Mouse (Mus musculus) heart, postnatal 10 days (tissue): ENCODE measurements around the gene Pitpnc1. TPM values are rescaled to one million over a fixed set of nuclear protein-coding genes. Genes with fewer than 3 reads are reported as not detected.

Source experiments
- DNase-seq, 2 experiments: peaks; one replicate each; pipeline ENCODE4 v3.0.0; 2021
- intact Hi-C: fragments of 180-260 bp; cut with DNase I; formaldehyde crosslinking; loops from one replicate; pipeline ENCODE4 v1.15.1; 2025
- total RNA-seq, 2 experiments: library from RNA; stranded (reverse); gene quantifications; 2 replicates each; pipeline ENCODE4 v1.2.3; 2021

The Pitpnc1 gene
- total RNA-seq, 2 experiments from 2014 or later, result 75.6 to 78.1 TPM

DNA sequence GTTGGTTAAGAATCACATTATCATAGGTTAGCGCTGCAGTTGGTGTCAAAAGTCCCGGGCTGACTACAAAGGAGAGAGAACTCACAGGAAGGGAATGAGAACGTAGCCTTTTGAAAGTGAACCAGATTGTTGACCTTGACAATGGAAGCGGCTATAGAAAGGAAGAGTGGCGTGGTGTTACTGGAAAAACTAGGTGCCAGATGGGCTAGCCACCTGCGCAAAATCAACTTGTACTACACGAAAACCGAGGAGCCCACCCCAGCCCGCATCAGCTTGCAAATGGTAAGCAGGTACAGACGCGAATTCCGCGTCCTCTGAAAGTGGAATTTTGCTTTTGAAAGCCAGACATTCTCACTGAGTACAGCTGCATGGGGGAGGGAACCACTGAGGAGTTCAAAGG lies 260.7 kb downstream of the Pitpnc1 start:
- intact Hi-C loops, result no loop called here
- no peak for DNase-seq

DNA sequence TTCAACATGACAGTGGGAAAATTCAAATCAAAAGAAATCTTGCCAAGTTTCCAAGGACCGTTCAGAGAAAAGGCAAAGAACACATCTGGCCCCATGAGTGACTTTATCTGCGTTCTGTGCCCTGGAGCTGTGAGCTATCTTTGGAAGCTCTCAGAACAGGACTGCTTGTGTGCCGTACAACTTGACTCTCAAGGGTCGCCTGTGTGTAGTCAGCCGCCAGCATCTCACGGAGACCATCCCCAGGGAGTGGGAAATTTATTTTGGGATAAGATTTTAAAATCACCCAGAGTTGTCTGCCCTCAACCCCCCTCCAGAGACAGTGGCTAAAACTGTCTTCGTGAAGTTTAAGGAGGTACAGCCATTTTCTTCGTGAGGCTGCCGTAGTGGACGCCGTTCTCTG lies 268.7 kb downstream of the Pitpnc1 start:
- intact Hi-C loops, result no loop called here
- DNase-seq, result peak; percentile 37

DNA sequence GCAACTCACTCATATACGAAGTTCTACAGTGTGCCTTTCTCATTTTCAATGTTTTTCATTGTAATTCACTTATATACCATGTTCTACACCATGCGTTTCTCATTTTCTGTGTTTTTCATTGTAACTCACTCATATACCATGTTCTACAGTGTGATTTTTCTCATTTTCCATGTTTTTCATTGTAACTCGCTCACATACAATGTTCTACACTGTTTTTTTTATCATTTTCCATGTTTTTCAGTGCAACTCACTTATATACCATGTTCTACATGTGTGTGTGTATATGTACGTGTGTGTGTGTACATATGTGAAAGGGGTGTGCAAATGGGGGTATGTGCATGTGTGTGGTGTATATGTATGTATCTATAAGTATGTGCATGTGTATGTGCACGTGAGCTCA lies 271.2 kb downstream of the Pitpnc1 start:
- intact Hi-C loops, result no loop called here
- DNase-seq, result no peak

DNA sequence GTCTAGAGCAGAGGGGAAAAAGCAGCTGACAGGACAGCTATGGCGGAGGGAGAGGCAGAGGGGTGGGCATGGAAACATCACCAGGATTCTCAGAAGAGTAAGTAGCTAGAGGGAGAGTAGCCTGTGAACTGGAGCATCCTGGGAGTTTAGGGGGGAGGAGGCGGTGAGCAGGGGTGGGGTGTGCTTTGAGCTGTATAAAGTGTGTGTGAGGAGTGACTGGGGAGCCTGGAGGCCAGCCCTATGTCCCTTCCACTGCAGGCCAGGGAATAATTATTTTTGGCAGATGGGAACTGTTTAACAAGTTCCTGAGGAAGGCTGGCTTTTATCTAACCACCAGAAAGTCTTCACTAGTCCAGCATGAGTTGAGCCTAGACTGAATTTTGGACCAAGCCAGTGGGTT lies 275.2 kb downstream of the Pitpnc1 start:
- peak; percentile 23 to 29 for DNase-seq
- intact Hi-C loops, result no loop called here

DNA sequence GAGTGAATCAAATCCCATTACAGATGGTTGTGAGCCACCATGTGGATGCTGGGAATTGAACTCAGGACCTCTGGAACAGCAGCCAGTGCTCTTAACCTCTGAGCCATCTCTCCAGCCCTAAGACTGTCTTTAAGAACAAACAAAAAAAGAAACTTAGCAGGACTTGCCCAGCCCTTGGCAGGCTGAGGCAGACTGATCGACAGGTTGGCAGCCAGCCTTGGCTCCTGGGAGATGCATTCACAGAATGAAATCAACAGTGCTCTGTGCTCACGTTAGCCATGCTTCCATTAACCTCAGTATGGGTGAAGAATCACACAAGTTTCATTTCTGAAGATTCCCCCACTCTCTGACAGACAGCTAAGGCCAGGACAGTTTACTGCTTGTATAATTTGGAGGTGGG lies 280.1 kb downstream of the Pitpnc1 start:
- intact Hi-C loops, result no loop called here
- DNase-seq, result peak; percentile 41 to 47

DNA sequence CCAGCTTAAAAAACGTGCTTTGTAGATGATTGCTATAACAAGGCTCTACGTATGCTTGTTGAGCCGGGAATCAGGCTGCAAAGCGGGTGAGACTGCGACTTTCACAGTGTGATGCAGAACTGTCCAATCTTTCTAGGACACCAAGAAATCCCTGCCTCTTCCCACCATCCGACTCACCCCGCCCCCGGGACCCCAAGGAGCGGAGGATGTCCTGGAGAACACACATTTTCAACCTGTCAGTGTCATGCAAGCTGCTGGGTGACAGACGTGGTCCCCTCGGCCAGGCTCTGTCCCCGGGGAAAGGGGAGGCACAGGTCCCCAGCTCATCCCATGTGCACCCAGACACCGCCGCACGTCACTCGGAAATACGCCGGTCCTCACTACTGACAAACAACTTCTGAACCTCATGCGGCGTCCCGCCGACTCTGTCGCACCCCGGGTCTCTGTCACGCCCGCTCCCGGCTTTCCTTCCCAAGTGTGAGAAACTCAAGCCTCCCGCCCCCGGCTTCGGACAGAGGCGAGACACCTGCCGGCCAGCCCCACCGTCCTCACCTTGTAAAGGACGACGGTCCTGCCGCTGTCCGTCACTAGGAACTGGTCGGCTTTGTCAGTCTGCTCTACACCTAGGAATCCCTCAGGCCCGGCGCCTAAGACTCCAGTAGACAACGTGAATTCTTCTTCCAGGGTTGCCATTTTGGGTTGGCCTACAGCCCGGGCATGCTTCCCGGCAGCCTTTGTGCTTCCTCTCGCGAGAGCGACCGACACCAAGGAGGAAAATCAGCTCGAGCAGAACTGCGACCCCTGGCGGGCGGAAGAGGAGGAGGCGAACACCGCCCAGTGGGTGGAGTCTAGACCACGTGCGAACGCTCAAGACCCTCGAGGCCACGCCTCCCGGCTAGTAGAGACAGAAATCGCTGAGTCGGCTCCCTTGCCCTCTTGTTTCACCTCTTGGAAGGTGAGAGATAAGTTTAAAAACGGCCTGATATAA lies 281.6 kb downstream of the Pitpnc1 start, which contains the start of gene Nol11:
Gene Nol11 (minus strand): TSS at position 817 of the 988 bp plus-strand sequence.
- DNase-seq, result peak; percentile 99
- intact Hi-C loops, result no loop called here

DNA sequence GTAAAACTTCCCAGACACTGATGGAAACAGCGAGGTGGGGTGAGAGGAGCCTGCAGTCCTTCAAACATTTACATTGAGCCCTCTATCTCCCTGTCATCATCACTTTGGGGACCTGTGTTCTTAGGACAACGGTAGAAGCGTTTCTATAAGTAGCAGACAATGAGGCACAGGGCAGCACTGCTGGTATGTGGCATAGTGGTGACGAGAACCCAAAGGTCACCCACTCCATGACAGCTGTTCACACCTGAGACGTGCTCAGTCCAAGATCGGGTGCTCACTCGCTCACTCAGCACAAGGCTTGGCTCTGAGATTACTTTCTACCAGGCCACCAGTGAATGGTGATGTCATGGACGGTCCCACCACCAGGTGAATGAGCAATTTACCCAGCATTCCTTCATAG lies 286.7 kb downstream of the Pitpnc1 start:
- no peak for DNase-seq
- intact Hi-C loops, result no loop called here

DNA sequence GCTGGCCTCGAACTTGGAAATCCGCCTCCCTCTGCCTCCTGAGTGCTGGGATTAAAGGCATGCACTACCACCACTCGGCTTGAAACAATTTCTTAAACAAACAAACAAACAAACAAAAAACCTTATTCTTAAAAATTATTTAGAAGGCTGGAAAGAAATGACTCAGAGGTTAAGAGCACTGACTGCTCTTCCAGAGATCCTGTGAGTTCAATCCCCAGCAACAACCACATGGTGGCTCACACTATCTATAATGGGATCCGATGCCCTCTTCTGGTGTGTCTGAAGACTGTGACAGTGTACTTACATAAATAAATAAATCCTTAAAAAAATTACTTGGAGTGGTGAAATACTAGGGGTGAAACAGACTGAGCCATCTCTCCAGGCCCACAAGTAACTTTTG lies 309.3 kb downstream of the Pitpnc1 start:
- intact Hi-C loops, result no loop called here
- no peak for DNase-seq

DNA sequence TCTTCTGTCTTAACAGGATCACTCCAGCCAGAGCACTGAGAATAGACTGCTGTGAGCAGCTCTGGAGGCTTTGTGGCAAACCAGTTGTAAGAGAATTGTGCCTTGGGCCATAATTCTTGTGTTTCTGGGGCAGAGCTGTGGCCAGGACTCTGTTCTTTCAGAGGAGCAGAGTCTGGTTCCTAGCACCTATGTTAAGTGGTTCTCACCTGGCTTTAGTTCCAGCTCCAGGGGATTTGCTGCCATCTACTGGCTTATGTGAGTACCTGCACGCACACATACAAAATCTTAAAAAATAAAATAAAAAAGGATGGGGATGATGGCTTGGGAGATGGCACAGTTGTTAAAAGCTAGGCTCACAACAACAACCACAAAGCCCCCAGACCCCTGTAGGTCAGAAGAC lies 311.5 kb downstream of the Pitpnc1 start:
- intact Hi-C loops, result loop anchor here (5.0 kb wide), 1 partner anchor 97 kb away; no protein-coding TSS in a partner anchor
- peak in 1 of 2 experiments; percentile 21 for DNase-seq

Other genes starting within 250 kb of the Pitpnc1 start
- gene Psmd12, start 8.8 kb upstream of the Pitpnc1 start, total RNA-seq, result 10 to 100 TPM; 91.0 to 91.5 TPM
- gene Helz, start 77.2 kb upstream of the Pitpnc1 start, total RNA-seq, result 10 to 100 TPM; 26.7 to 31.8 TPM
- gene Cacng1, start 245.8 kb upstream of the Pitpnc1 start, total RNA-seq, result not detected